ENCODE assay signal across 30 mouse cellular contexts in genomic region chr3:52607379-52608085, GRCm38 (mm10).
DNase-seq lines count a peak whose midpoint lies in the region; TF ChIP-seq lines count a peak whose summit lies in the region.
"Had no signal": no experiment of that assay in that cellular context is flagged by ENCODE, and none has a peak within 500 bp of the region (broad histone marks: within the 10 kb centered on the region; RNA-seq: fewer than 3 reads in every experiment).

No protein-coding gene starts in this region.

- H3K4me3 ChIP-seq in heart, adult 2 months: no peak overlapping the region
- H3K4me3 ChIP-seq: embryonic facial prominence, embryonic 13.5 days; erythroblast, embryonic 14.5 days; forebrain, embryonic 12.5 days; heart, embryonic 12.5 days; hindbrain, embryonic 13.5 days; limb, embryonic 10.5 days; limb, embryonic 15.5 days; liver, embryonic 13.5 days; midbrain, embryonic 15.5 days had no signal

- WGBS in heart, adult 2 months: 81% methylated on average over 12 of the region's 12 CpGs

- TF ChIP-seq CTCF in heart, adult 2 months (IDR thresholded peaks at IDR 0.05): no peak

- H3K27ac ChIP-seq in heart, adult 2 months: no peak overlapping the region
- H3K27ac ChIP-seq: embryonic facial prominence, embryonic 13.5 days; forebrain, embryonic 12.5 days; hindbrain, embryonic 13.5 days; limb, embryonic 10.5 days; limb, embryonic 15.5 days; liver, embryonic 13.5 days; midbrain, embryonic 15.5 days; stomach, postnatal 0 days had no signal

- intact Hi-C loops in heart, adult 2 months (cut with DNase I): no loop called here

- H3K79me2 ChIP-seq in heart, adult 2 months (replicated peaks; ENCODE audit: control insufficient read depth, insufficient read depth, low read length): no peaks in the 10 kb centered on the region

- TF ChIP-seq EP300 in heart, adult 2 months (IDR thresholded peaks at IDR 0.05; ENCODE audit: insufficient read depth, low read depth, low read length): no peak

- DNase-seq in heart, adult 11 months: peak; percentile 85
- DNase-seq in heart, adult 2 months: no peak
- DNase-seq in CD4-positive helper T cell, adult 2 months (ENCODE audit: low read depth, low spot score): peak; percentile 4
- DNase-seq in fibroblast of lung, adult 2 months (ENCODE audit: low read depth): peak; percentile 10
- no peak for DNase-seq in frontal cortex, postnatal 36 days (ENCODE audit: low spot score in 2 of 2)
- no peak for DNase-seq in cerebellum, adult 18-20 months
- DNase-seq: adrenal gland, adult 2 months; adrenal gland, postnatal 36 days; cerebellum, adult 2 months; cerebellum, postnatal 25 days; forebrain, postnatal 0 days; heart, postnatal 4 days; kidney, adult 8-10 months; kidney, postnatal 10 days; layer of hippocampus, postnatal 36 days; liver, embryonic 13.5 days; lung, adult 18-20 months; right cerebral cortex, postnatal 25 days; spleen, adult 18-20 months; thymus, adult 18-20 months; thymus, postnatal 36 days had no signal

- H3K4me1 ChIP-seq in heart, adult 2 months (ENCODE audit: control insufficient read depth, insufficient read depth, low read length): peaks cover 10% of the 10 kb centered on the region
- H3K4me1 ChIP-seq: liver, embryonic 13.5 days had no signal

- no peak overlapping the region for H3K9ac ChIP-seq in heart, adult 2 months (ENCODE audit: low read depth, low read length)
- H3K9ac ChIP-seq: embryonic facial prominence, embryonic 13.5 days; forebrain, embryonic 12.5 days; forebrain, postnatal 0 days; heart, embryonic 12.5 days; hindbrain, embryonic 13.5 days; limb, embryonic 15.5 days; liver, embryonic 13.5 days; midbrain, embryonic 15.5 days had no signal

- H3K36me3 ChIP-seq in heart, adult 2 months (ENCODE audit: control insufficient read depth, insufficient read depth, low read length): no peaks in the 10 kb centered on the region
- H3K36me3 ChIP-seq: embryonic facial prominence, embryonic 13.5 days; forebrain, embryonic 12.5 days; heart, embryonic 12.5 days; hindbrain, embryonic 13.5 days; limb, embryonic 10.5 days; limb, embryonic 15.5 days; liver, embryonic 13.5 days; midbrain, embryonic 15.5 days had no signal

- no peaks in the 10 kb centered on the region for H3K27me3 ChIP-seq in heart, adult 2 months (ENCODE audit: control insufficient read depth, insufficient read depth, low read length)
- H3K27me3 ChIP-seq: embryonic facial prominence, embryonic 13.5 days; heart, embryonic 12.5 days; liver, embryonic 13.5 days; midbrain, embryonic 15.5 days had no signal

- TF ChIP-seq POLR2A in heart, adult 2 months (IDR thresholded peaks at IDR 0.05; ENCODE audit: insufficient read depth, low read depth, low read length): no peak

Comparison
In these comparisons a context has a peak if more than half of its experiments do, and no peak if none do; other contexts are left out.
1. DNase-seq: peak in heart, adult 11 months (single experiment), CD4-positive helper T cell, adult 2 months (single experiment) and fibroblast of lung, adult 2 months (single experiment); none in heart, adult 2 months (0 of 2), frontal cortex, postnatal 36 days (0 of 2) and cerebellum, adult 18-20 months (0 of 2).